Mouse (Mus musculus) urinary bladder, adult 2 months (tissue): Measurements from ENCODE around the gene Nf1. TPM values are rescaled to one million over a fixed set of nuclear protein-coding genes. Genes with fewer than 3 reads are reported as not detected.
"Not testable (repeated sequence)": the region's sequence is repeated elsewhere in the genome, so short reads cannot be mapped to it uniquely, and the experiment has no call there.

Source experiments
- DNase-seq: peaks from one replicate; pipeline ENCODE4 v3.0.0; 2022; ENCODE audit warnings: low spot score
- polyA plus RNA-seq: library from polyadenylated mRNA; depleted of rRNA; stranded (reverse); fragments of >200 nt; gene quantifications from 2 replicates; pipeline ENCODE4 v1.2.3, GENCODE M21; 2012; rRNA removed

The Nf1 gene
- 16.8 and 19.7 TPM in 2 replicates for polyA plus RNA-seq

DNA sequence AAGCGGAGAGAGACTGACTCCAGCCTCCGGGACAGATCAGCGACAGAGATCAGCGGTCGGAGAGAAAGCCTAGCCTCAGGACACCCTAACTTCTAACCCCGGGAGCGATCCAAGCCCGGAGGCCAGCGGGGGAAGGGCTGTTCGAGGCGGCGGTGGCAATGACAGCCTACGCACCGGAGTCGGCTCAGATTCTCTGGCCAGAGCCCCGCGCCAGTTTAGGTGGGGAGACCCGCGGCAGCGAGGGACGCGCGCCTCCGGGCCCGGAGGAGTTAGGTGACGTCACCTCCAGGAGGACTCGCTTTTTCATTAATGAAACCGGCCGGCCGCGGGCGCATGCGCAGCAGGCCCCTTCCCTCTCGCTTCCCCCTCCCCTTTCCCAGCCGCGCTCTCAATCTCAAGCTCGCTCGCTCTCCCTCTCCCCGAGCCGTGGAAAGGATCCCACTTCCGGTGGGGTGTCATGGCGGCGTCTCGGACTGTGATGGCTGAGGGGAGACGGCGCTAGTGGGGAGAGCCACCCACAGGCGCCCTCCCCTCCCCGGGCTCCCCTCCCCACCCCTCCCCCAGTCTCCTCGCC lies at the start of gene Nf1:
TSS of gene Nf1 (plus strand) at position 460 of the 574 bp plus-strand sequence.
- peak; percentile 91 for DNase-seq

DNA sequence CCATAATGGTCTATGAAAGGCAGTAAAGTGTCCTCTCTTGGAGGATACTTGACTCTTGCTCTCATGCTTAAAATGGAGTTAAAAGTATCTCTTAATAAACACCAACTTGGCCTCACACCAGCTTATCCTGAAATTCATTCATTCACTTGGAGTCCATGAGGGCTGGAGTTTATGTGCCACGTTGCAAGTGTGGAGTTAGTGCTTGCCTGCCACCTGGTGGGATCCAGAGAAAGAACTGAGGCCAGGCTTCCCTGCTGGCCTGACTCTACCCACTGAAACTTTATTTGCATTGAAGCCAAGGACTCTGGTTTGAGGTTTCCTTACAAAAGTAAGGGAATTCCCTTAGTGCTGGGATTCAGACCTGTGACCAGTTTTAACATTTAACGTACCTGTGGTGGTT lies 49.0 kb upstream of the Nf1 start:
- DNase-seq: no peak

DNA sequence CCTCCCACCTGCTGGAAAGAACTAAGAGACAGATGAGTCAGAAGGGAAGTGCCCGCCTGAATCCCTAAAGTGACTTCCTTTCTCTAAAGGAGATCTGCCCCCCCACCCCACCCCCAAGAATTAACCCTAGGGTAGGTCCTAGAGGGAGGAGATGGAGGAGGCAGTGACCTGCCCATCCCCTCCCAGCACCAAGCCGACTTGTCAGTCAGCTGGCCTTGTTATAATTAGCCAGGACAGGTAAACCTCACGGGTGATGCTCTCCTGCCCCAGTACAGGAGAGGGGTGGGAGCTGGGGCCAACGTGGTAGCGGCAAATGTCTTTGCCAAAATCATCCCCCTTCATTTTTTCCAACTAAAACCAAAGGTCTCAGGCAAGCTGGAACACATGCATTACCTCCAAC lies 47.8 kb upstream of the Nf1 start:
- DNase-seq: no peak

DNA sequence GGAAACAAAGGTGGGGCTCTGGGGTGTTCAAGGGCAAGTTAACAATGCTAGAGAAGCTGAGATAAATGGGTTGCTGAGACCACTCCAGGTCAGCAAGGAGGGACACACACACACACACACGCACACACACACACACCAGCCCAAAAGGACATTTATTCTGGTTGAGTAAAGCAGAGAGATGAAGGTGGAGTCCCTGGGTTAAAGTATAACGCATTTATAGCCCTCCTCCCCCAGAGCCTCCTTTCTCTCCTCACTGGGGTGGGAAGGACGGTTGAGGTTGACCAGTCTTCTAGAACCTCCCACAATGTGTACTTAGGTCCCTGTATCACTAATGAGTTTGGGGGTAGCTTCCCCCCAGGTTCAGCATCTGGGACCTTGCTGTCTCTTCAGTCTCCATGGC lies 47.4 kb upstream of the Nf1 start:
- DNase-seq: no peak

DNA sequence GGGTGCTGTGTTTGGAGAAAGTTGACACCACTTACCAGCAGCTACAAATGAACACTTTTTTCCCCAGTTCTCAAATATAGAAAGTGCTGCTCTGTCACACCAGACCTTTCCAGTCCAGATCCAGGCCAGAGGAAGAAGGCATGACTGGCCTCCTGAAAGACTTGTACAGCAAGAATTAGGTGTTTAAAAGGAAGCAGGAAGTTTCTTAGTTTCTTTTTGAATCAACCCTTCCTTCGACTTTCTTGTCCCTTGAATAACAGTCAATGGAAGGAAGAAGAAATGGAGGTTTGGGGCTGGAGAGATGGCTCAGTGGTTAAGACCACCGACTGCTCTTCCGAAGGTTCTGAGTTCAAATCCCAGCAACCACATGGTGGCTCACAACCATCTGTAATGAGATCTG lies 46.5 kb upstream of the Nf1 start:
- DNase-seq: no peak

DNA sequence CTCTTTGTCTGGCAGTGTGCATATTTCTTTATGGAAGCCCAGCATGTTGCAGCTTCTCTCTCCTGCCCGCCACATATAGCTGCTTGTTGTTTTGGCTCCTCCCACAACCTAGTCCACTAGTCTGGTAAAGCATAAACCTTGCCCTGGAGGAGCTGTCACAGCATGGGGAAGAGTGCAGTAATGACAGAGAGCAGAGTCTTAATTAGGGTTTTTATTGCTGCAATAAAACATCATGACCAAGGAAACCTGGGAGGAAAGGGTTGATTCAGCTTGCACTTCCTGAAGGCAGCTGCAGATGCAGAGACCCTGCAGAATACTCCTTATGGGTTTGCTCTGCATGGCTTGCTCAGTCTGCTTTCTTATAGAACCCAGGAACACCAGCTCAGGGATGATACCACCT lies 45.5 kb upstream of the Nf1 start:
- DNase-seq: no peak

DNA sequence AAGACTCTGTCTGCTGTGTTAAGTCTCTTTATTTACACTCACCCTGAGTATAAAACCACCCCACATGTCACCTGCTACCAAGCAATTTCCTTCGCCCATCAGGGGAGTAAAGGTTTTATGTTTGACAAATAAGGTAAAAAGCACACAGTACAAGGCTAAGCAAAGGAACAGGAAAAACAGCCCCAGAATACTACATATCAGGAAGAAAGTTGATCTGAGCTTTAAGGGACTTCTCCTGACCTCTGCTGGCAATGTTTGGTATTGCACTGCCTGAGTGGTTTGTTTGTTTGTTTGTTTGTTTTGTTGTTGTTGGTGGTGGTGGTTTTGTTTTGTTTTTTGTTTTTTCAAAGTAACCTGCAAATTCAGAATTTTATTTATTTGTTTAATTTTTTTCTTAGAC lies 43.3 kb upstream of the Nf1 start:
- no peak for DNase-seq

DNA sequence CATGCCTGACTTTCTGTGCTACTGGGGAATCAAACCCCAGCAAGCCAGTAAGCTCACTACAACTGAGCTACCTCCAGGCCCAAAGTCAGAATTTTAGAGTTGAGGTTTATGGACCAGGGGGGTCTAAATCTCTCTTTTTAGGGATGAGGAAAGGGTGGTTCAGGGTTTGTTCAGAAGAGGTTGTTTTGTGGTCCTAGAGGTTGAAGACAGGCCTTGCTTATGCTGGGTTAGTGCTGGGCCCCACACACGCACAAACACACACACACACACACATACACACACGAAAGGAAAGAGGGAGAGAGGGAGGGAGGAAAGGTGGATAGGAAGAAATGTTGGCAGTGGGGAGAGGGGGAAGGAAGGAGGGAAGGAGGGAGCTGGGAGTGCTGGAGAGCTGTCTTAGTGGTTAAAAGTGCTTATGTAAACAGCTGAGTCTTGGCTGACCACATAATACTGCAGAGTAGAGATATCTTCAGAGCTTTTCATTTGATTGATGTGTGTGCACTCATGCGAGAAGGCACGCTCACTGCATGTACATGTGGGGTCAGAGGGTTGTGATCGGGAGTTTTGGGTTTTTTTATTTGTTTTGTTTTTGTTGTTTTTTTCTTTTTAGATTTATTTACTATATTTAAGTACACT lies 42.5 kb upstream of the Nf1 start, which contains the start of gene Gm9964:
TSS of gene Gm9964 (minus strand) at position 51 of the 636 bp plus-strand sequence.
- no peak for DNase-seq

DNA sequence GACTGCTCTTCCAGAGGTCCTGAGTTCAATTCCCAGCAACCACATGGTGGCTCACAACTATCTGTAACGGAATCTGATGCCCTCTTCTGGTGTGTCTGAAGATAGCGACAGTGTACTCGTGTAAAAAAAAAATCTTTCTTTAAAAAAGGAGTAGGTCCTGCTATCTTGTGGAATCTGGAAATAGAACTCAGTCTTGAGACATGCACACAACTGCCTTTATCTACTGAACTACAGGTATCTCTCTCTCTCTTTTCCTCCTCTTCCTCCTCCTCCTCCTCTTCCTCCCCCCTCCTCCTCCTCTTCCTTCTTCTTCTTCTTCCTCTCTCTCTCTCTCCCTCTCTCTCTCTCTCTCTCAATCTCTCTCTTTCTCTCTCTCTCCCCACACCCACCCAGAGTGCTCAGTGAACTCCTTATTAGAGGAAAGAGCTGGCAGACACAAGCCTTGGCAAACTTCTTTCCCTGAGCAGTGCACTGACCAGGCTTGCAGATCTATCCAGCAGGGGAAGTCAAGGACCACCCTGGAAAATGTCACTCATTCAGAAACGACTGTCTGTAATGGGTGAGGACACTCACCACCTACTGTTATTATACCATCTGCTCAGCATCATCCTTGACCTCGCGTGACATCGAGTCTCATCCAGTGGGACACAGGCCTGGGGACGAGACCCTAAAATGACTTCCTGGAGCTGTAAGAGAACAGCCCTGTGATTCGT lies 39.6 kb upstream of the Nf1 start:
- DNase-seq: no peak

DNA sequence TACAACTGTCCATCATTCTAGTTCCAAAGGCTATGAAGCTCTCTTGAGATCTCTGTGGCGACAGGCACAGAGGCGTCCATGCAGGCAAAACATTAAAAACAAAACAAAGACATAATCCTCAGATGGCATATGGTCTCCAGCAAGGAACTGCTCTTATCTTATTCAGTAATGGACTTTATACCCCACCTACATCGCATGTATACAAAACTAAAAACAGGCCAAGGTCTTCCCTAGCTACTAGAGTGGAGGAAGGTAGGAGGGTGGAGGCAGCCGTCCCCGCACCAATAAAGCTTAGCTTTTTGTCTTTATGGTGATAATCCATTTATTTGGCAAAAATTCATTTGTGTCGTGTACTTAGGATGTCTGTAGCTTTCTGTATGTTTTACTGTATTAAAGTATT lies 36.4 kb upstream of the Nf1 start:
- DNase-seq: no peak

DNA sequence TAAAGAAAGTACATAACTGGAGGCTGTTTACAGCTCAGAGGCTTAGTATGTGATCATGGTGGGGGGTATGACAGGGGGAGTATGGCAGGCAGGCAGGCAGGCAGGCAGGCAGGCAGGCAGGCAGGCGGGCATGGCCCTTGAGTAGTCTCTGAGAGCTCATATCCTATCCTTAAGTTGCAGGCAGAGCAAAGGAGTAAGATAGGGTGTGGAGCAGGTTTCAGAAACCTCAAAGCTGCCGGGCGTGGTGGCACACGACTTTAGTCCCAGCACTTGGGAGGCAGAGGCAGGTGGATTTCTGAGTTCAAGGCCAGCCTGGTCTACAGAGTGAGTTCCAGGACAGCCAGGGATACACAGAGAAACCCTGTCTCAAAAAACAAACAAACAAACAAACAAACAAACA lies 35.2 kb upstream of the Nf1 start:
- not testable (repeated sequence) for DNase-seq

DNA sequence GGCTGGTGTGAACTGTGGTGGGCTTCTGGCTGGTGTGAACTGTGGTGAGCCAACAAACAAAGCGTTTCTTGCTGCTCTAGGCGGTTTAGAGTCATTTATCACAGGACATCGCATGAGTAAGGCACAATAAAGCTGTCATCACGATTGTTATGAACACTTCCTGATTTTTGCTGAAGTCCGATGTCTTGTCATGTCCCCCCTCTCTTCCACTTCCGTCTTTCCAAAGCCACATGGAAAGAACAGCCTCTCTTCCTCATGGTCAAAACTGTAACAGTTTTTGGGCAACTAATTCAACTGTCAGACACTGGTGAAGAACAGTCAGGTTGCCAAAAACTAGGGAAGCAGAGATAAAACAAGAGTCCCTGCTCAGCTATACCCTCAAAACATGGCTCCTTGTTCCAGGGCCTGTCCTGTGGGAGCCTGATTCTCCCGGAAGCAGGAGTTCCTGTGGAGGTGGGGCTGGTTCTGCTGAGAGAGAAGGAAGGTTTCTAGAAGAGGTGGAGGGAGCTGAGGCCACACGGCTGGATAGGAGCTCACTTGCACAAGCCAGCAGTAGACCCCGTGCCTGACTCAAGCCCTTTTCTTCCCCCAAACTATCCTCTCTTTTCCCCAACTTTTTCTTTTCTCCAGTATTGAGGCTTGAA lies 33.7 kb upstream of the Nf1 start:
- no peak for DNase-seq

DNA sequence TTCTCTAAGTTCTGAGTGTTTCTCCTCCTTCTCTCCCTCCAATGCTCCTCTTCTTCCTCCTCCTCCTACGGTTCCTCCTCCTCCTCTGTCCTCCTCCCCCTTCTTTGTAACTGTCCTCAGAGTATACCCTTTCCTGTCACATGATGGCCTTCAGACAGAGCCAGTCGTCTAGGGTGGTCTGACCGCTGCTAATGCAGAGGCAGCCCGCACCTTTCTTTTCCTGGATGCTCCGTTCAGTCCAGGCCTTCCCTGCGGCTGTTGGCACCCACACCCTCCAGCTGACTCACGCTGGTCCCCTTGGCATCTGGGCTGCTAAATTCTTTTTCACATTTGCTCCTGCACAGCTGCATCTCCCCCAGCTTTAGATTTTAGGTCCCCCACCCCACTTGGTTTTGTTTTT lies 33.0 kb upstream of the Nf1 start:
- DNase-seq: no peak

DNA sequence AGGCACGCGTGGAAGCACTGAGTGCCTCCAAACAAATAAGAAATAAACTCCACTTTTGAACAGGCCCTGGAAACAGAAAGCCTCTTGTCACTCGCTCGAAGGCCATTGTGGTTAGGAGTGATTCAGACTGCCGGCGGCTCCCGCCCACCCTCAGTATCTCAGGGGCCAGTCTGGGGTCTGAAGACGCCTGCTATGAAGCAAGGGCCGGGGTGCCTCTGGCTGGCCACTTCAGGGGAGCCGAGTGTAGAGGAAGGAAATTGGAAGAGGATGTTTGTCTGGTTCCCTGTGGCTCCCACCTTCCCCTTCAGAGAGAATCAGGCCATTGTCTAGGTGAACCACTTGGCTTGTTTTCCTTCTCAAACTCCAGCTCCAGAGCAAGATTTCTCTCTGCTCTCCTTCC lies 32.5 kb upstream of the Nf1 start:
- no peak for DNase-seq

DNA sequence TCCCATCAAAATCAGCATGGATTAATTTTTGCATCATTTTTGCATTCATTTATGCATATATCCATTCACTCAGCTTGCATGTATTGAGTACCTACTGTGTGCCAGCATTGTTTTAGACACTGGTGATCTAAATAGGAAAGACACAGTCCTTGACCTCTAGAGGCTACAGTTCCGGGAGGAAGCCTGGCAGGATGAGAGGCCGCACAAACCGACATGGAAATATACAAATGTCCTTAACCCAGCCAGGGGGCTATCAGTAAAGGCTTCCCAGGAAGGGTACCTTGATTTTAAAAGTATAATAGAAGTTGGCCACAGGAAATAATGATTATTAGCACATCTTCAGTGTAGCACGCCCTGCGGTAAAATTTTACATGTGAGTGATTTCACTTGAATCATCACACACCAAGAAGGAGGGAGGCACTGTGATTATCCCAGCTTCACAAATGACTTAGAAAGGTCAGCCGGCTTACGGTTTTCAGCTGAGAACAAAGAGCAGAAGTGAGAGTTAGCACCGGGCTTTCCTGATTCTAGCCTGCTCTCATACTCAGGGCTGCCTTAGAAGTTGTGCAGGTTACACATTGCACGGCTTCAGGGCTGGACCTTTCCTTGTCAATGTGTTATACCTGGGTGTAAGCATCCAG lies 31.8 kb upstream of the Nf1 start:
- DNase-seq: no peak

DNA sequence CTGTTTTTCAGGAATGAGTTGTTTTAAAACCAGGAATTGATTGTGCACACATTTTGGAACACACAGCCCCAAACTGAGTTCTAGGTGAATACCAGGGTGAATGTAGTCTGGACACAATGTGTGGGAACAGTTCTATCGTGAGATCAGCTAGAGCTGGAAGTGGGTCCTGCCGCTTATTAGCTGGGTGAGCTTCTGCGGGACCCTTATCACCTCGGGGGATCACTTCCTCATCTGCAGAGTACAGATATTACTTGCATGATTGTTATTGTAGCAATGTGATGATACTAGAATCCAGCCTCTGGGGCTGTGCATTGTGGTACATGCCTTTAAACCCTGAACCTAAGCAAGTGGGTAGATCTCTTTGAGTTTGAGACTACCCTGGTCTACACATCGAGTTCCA lies 29.0 kb upstream of the Nf1 start:
- no peak for DNase-seq

DNA sequence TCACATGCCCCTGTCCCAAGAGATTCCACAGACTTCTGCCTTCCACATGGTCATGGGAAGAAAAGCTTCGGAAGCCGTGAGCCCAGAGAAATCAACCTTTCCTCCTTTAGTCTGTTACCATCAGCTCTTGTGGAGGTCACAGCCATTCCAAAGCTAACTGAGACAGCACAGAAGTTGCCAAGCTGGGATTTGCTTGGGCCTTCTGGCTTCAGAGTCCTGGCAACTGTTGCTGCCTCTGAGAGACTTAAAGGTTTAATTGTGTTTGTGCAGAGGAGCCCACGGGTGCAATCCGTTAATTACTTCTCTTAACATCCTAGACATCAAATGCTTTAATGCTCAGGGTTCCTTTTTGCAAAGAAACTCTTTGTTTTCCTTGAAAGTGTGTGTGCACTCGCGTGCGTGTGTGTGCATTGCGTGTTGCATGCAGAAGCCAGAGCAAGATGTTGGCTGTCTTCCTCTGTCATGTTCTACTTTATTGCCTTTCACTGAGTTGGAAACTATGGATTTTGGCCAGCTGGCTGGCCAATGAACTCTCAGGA lies 22.6 kb upstream of the Nf1 start:
- no peak for DNase-seq

DNA sequence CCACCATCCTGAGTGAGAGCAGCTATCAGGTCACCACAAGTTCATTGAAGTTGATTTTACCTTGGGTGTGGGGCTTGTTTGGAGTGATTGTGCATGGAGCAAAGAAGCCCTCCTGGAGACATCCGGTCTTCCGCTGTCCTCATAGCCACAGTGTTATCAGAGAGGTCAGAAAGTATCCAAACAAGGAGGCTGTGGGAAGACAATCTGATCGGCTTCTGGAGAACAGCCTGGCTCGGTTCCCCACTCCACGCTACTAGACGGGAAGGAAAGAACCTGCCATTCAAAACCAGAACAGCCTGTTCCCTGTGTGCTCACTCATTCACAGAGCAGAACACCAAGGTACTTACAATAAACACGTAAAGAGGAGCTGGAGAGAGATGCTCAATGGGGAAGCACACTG lies 19.7 kb upstream of the Nf1 start:
- no peak for DNase-seq

DNA sequence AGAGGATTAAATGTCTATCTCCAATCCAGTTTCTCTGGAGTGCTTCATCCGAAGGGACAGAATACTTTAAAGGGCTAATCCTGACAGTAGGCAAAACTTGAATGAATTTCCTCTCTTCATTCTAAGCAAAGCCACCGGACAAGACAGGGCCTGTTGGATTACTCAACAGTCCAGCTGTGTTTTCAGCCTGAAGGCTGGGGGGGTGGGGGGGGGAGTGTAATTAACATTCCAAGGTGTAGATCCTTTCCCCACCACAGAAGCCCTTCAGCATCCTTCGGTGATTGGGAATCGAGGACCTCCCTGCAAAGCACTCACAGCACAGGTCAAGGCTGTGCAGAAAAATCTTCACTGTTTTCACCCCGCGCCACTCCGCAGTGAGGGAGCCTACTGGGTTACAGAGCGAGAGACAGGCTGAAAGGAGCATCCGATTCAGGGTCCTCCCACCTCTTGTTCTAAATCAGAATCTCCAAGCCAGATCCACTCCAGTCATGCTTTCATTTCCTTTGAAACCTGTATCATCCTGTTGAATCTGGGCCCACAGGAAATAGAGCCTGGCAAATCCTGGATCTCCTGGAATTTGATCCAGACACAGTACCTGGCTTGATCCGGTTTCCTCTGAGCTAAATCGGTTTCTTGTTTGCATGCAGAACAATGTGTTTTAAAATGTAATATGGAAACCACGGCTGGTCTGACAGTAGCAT lies 15.4 kb upstream of the Nf1 start:
- no peak for DNase-seq

DNA sequence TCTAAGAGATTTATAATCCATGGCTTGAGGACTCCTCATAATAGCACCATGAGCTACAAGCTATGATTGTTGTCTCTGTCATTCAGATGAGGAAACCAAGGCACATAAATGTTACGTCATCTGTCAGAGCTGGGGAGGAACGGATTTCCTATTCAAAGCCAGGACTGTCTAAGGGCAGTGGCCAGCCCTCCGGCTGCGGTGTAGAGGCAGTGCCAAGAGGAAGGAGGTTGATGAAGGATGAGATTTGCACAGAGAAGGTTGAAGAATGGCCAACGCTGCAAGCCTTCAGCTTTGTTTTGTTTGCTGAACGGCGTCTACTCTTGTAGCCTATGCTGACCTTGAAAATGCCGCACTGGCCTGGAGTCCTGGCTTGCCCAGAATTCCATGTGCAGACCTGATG lies 13.8 kb upstream of the Nf1 start:
- no peak for DNase-seq

DNA sequence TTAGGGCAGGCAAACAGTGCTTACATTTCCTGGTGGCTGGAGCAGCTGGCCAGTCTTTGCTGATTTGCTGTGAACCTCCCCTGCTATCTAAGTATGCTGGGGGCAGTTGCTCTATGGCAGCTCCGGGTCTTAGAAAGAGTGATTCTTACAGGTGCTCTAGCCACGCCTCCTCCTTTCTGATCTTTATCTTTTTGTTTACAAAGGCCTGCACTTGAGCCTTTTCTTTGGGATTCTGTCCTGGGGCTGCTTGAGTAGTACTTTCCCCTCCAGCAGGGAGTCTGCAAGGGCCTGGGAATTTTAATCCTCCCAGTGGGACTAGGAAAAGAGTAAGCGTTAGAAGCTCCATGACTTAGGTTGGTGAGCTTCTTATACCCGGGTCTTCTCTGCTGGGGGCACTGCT lies 12.4 kb upstream of the Nf1 start:
- no peak for DNase-seq

DNA sequence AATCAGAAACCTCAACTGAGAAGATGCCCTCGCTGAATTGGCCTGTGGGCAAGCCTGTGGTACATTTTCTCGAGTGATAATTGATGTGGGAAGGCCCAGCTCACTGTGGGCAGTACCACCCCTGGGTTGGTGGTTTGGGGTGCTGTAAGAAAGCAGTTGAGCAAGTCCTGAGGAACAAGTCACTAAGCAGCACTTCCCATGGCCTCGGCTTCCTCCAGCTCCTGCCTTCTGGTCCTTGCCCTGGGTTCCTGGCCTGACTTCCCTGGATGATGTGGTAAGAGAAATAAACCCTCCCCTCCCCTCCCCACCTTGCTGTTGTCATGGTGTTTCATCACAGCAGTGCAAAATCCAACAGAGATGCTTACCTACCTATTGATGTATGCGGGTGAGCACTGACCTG lies 11.4 kb upstream of the Nf1 start:
- DNase-seq: no peak
